Mouse (Mus musculus): ENCODE results near the gene Plcb4. TPM values are rescaled to one million over a fixed set of nuclear protein-coding genes. Genes with fewer than 3 reads are reported as not detected.
"Not testable (repeated sequence)": the region's sequence is repeated elsewhere in the genome, so short reads cannot be mapped to it uniquely, and the experiment has no call there.

The Plcb4 gene
- total RNA-seq, 2 experiments from 2014 or later: 19.5 to 27.3 TPM

- no peak for DNase-seq
- intact Hi-C loops (cut with DNase I): no loop called here
Observed at GRCm38 (mm10) chr2:135975978-135976377, 317.2 kb downstream of the Plcb4 start.

DNA sequence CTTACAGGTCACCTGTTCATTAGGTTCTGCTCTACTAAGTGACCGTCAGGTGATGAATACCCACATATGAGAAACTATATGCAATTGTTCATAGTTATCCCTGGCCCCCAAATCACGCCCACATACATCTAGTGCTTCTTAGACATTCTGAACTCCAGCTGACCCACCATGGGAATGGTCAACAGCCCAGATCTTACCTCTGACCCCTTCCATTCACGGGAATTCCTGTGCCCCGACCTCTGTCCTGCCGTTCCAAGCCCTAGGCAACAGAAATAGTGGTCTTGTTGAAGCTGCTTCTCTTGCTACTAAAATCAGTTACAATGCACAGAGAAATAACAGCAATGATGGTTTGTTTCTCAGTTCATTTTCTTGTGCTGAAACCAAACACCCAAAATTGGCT lies 320.0 kb downstream of the Plcb4 start:
- intact Hi-C loops (cut with DNase I): no loop called here

DNA sequence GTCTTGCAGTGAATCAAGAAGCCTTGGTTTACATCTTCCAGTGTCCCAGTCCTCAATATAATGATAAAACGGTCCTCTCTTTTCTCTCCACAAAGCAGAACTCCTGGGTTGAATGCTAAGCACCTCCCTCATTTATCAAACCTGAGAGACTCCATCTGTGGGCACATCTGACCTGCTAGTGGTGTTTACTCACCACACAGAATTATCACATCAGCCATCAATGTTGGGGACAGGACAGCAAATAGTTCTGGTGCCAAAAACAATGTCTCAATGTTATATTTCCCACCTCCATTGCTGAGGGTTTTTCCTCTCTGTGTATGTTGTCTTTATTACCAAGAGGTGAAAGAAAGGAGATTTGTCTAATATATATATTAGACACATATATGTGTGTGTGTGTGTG lies 321.6 kb downstream of the Plcb4 start:
- no peak for DNase-seq
- intact Hi-C loops (cut with DNase I): no loop called here

More for the DNA sequence above, 320.0 kb downstream of the Plcb4 start:
- no peak for DNase-seq

- DNase-seq: no peak
- intact Hi-C loops (cut with DNase I): no loop called here
Observed at GRCm38 (mm10) chr2:135983972-135984371, 325.2 kb downstream of the Plcb4 start.

DNA sequence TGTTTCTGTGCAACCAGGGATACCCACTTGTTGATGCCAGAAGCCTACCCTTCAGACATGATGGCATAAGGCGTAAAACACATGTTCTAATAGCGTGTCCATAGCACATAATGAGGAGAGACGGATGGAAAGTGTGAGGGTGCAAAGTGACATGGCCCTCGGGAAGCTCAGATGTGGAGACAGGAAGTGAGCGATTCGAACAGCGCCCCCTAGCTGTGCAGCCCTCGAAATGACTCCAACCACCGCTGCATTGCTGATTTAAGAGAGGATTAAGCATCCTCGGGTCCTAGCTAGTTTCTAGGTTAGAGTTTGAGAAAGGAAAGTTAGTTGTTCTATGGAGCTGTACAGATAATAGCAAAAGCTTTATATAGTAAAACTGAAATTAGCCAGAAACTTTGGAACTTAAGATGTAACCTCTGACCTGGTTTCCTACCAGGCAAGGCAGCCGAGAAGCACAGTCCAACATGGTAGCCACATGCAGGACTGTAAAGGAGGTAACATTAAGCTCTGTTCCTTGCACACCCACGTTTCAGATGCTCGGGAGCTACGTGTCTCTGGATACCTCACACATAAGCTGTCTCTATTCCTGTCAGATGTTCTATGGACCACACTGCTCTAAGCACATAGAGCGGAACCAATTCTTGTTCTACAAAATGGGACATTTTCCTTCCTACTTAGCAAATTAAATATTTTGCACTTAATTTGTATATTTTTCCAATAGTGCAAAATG lies 326.9 kb downstream of the Plcb4 start:
- intact Hi-C loops (cut with DNase I): no loop called here
- DNase-seq: no peak

DNA sequence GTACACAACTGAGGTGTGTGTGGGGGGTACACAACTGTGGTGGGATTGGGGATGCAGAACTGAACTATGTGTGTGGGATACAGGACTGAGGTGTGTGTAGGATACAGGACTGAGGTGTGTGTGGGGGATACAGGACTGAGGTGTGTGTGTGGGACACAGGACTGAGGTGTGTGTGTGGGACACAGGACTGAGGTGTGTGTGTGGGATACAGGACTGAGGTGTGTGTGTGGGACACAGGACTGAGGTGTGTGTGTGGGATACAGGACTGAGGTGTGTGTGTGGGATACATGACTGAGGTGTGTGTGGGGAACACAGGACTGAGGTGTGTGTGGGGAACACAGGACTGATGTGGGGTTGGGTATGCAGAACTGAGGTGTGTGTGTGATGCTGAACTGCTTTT lies 329.7 kb downstream of the Plcb4 start:
- intact Hi-C loops (cut with DNase I); DNase-seq: not testable (repeated sequence)

DNA sequence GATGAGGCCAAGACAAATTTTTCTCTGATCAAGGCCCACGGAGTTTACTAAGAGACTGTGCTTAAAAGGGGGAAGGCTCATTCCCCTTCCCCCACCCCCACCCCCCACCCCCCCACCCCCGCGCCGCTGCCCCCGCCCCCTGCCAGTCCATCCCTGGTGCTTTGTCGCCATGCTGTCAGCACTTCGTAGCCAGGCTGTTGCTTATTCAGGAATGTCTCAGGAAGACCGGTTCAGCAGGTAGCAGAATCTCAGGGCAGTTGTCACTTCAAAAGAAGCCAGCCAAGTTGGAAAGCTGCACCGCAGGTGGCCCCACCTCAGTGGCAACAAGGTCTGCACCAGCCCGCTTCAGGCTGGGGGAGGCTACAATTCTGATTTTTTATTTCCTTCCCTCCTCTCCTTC lies 331.9 kb downstream of the Plcb4 start:
- intact Hi-C loops (cut with DNase I); DNase-seq: not testable (repeated sequence)

- intact Hi-C loops (cut with DNase I): no loop called here
- DNase-seq: no peak
Observed at GRCm38 (mm10) chr2:135993314-135993713, 334.5 kb downstream of the Plcb4 start.

DNA sequence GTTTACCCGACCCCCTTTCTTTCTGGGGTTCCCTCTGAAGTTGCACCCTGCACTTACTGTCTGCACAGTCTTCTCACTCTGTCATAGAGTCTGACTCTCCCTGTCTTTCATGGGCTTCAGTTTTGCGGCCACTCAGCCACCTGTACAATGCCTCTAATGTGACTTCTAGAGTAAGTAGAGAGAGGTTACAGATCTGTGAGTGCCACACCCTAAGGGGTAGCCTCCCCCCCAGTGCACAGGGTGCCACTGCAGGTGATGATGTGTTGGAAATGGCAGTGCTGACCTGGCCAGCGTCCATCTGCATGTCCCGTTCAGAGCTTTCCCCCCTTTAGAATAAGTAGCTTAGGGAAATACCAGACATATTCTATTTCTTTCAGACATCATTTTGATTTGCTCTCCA lies 336.4 kb downstream of the Plcb4 start:
- intact Hi-C loops (cut with DNase I): no loop called here
- no peak for DNase-seq

DNA sequence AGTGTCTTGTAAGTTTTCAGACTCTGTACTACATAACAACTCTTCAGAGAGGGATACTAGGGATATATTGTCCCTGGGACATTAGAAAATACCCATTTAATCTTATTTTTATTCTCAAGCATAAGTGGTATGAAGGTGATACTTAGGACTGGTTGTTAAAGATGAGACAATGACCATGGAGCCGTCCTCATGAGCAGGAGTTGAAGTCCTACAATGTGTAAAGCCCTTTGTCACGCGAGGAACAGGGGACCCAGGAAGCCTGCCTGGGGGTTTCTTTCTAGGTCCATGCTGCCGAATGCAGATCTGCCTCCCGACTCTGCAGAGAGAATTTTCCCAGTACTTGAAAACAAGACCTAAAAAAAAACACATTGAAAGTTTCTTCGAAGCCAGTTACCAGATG lies 338.1 kb downstream of the Plcb4 start:
- intact Hi-C loops (cut with DNase I): no loop called here
- DNase-seq: no peak

DNA sequence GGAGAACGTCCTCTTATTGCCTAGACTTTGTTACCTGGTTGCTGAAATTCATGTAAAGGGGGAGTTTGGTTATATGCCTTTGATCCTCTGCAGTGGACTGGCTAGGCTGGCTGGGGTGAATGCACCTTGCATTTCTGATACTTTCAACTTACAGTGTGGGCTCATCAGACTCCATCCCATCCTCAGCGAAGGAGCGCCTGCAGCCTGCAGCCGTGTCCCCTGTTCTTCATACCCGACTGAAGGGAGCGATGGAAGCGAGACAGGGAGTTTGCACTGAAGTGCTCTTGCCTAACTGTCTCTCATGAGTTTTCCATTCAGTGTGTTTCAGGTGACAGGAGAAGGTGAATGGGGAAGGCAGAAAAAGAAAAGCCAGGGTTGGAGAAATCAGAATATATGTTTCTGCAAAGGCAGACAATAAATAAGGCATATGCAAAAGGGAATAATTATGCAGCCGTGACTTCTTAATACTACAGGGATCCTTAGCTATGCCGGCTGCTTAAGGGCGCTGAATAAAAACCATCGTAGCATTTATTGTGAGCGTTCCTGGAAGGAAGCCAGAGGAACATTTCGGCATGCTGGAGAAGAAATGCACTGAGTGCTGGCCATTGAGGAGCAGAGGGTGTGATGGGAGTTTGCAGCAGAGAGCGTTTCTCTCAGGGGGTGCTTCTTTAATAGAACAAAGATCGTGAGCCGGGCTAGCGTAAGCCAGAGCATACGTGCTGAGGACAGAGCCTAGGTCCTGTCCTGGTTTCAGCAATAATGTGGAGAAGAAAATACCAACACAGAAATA lies 338.7 kb downstream of the Plcb4 start:
- intact Hi-C loops (cut with DNase I): no loop called here
- DNase-seq: no peak

GRCm38 (mm10) chr2:135998886-135999285 lies 340.1 kb downstream of the Plcb4 start:
- DNase-seq: no peak
- intact Hi-C loops (cut with DNase I): no loop called here

GRCm38 (mm10) chr2:135999361-135999760 lies 340.6 kb downstream of the Plcb4 start:
- no peak for DNase-seq
- intact Hi-C loops (cut with DNase I): no loop called here

DNA sequence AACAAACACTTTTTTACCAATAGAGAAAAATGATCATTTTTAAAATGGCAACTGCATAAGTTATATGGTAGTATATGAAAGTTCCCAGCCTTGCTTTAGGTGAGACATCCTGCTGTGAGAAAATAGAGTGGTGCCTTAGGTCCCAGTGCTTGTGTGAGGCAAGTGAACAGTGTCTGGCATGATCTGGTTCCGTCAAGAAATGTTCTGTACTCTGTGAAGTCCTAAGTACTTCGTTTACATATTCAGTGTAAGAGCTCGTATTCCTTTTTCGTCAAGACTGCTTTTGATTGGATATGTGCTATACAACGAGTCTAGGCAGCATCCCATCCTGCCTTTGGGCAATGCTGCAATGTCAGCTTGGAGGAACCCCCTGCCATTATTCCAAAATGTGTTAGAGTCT lies 342.1 kb downstream of the Plcb4 start:
- intact Hi-C loops (cut with DNase I): no loop called here
- no peak for DNase-seq

DNA sequence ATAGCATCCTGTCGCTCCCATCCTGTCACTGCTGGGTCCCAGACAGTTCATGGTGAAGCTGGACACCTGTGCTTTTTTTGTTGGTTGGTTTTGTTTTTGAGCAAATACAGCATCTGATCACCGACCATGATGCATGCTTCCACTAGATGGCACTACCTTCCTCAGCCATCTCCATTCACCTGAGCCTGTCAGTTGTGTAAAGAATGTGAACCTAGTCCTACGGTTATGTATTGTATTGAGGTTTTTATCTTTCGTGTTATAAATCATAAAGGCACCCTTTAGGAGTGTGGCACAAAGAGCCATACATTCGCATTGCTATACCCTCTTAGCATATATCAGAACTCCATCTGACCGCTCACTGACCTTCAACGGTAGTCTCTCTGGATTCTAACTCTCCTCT lies 343.3 kb downstream of the Plcb4 start:
- intact Hi-C loops (cut with DNase I): no loop called here
- DNase-seq: no peak

DNA sequence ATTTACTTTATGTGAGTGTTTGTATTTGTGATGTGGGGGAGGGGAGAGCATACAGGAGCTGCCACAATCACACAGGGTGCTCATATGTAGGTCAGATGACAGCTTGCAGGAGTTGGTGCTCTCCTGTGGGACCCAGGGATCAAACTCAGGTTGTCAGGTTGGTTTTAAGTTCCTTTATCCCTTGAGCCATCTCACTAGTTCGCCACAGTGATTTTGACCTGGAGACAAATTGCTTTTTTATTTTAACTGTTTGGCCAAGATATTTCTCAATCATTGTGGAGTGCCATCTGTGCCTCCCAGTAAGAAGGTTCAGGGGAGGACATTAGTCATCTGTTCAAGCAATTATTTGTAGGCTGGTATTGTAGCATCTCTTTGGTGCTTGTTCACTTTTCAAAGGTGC lies 345.0 kb downstream of the Plcb4 start:
- intact Hi-C loops (cut with DNase I): no loop called here
- no peak for DNase-seq

DNA sequence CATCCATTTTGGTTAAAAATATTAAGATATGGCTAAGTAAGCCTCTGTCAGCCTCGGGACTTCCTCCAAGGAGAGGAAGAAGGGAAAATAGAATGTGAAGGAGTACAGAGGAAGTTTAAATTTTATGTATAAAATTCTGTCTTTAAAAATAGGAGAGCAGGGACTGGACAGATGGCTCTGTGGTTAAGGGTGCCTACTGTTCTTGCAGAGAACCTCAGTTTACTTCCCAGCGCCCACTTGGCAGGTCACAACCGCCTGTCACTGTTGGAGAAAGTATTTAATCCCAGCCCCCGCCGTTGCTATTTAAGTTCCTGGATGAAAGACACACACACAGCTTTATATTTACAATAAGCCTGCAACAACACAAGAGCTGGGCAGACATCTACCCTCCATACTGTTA lies 347.5 kb downstream of the Plcb4 start:
- DNase-seq: no peak
- intact Hi-C loops (cut with DNase I): no loop called here

DNA sequence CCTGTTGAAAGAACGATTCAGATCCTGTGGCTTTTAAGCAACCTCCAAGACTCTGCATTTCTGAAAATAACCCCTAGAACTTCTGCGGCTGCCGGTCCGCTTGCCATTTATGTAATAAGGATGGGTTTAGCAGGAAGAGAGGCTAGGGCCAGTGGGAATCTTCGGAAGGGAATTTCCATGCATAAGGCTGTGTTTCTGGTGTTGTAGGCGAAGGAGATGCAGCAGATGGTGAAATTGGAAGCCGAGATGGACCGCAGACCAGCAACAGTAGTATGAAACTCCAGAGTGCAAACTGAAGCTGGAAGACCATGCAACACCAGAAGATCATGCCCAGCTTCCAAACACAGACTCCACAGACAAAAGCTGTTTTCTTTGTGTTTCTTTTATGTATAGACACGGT lies 353.9 kb downstream of the Plcb4 start:
- DNase-seq: no peak
- intact Hi-C loops (cut with DNase I): no loop called here

GRCm38 (mm10) chr2:136048464-136048863 lies 389.7 kb downstream of the Plcb4 start:
- no peak for DNase-seq
- intact Hi-C loops (cut with DNase I): no loop called here

DNA sequence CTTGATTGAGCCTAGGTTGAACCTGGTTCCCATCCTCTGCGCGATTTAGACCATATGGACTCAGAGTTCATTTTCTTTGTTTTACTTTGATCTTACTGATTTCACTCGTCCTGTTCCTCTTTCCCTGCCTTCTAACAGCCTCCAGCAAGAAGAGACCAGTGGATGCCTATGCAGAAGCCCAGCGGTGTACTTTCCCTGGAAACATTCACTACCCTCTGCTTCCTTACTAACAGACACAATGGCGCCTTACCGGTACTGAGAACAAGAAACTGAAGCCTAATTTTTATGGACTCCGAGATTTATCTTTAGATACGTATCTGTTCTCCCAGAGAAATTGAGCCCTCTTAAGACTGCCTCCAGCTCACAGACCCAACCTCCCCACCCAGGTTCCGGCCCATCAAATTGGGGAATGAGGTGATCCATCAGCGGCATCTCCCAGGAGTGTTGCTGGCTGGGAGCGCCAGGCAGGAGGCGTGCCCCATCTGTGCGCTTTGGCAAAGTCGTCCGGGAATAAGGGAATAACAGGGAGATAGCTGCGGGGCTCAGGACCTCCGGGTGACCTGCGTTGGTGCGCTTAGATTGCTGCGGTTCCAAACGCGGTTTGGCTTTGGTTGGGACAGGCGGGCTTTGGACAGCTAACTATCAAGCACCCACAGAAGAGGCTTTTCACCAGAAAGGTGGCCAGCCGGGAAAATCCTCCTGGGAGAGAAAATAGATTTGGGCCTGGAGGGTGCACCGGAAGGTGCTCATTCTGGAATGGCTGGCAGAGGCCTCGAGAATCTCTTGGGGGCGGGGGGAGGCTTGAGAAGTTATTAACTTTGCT lies 392.2 kb downstream of the Plcb4 start:
- intact Hi-C loops (cut with DNase I): no loop called here

DNA sequence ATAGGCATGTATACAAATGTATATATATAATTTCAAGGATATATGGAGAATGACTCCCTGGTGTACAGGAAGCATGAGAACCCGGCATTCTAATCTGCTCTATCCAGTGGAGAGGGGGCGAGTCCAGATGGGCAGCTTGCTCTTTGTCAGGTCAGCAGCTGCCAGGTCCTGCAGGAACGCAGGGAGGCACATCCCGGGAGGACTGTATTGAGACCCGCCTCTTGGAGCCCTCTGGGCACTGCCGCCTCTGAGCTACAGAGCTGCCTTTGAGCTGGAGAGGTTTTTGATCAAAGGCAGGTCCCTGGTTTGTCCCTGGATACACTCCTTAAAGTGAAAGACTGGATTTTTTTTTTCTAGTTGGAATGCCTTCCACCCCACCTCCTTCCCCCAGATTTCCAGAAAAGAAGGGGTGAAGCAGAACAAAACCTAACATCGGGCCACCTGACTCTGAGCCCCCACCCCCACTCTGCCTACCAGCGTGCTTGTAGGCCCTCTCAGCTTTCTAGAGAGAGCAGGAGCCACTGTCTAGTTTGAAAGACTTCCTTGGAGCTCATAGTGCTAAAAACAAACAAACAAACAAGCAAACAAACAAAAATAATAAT lies 393.0 kb downstream of the Plcb4 start, which contains the start of gene Lamp5:
Gene Lamp5, plus strand, starts transcription at position 552 of the 602 bp plus-strand sequence.
- intact Hi-C loops (cut with DNase I): no loop called here
- DNase-seq: no peak

More for the DNA sequence above, 392.2 kb downstream of the Plcb4 start:
- no peak for DNase-seq
